22 mouse cellular contexts compared by ENCODE assay signal in genomic region chr11:118528761-118529160, GRCm38 (mm10).
"Had no signal": no experiment of that assay in that cellular context is flagged by ENCODE, and none has a peak within 500 bp of the region (broad histone marks: within the 10 kb centered on the region; RNA-seq: fewer than 3 reads in every experiment).

No protein-coding gene starts in this region.

- ATAC-seq: liver, postnatal 0 days; midbrain, embryonic 13.5 days; midbrain, embryonic 16.5 days had no signal

- H3K36me3 ChIP-seq: limb, embryonic 12.5 days; limb, embryonic 15.5 days; midbrain, embryonic 10.5 days; midbrain, embryonic 13.5 days; neural tube, embryonic 13.5 days; stomach, embryonic 15.5 days had no signal

- H3K9me3 ChIP-seq: limb, embryonic 12.5 days; limb, embryonic 15.5 days; megakaryocyte, embryonic 14.5 days; midbrain, embryonic 10.5 days; midbrain, embryonic 13.5 days; neural tube, embryonic 13.5 days; stomach, embryonic 15.5 days had no signal

- H3K4me1 ChIP-seq: limb, embryonic 15.5 days; stomach, embryonic 15.5 days had no signal

- H3K27ac ChIP-seq: limb, embryonic 12.5 days; limb, embryonic 15.5 days; liver, embryonic 14.5 days; midbrain, embryonic 13.5 days; stomach, embryonic 15.5 days had no signal

- H3K4me3 ChIP-seq: limb, embryonic 12.5 days; limb, embryonic 15.5 days; megakaryocyte, embryonic 14.5 days; midbrain, embryonic 10.5 days; midbrain, embryonic 13.5 days; myocyte; neural tube, embryonic 13.5 days; stomach, embryonic 15.5 days had no signal

- H3K27me3 ChIP-seq: limb, embryonic 15.5 days; midbrain, embryonic 13.5 days; neural tube, embryonic 13.5 days had no signal

- H3K4me2 ChIP-seq: limb, embryonic 12.5 days; limb, embryonic 15.5 days; liver, embryonic 11.5 days; lung, embryonic 14.5 days; midbrain, embryonic 13.5 days; neural tube, embryonic 13.5 days; stomach, embryonic 15.5 days had no signal

- DNase-seq: kidney, postnatal 14 days; kidney, postnatal 4 days; left cerebral cortex, postnatal 4 days; liver, postnatal 0 days; lung, embryonic 14.5 days; lung, postnatal 10 days; lung, postnatal 36 days; retina, postnatal 1 day; right cerebral cortex, postnatal 25 days; spleen, adult 18-20 months; thymus, postnatal 25 days had no signal

- H3K9ac ChIP-seq: limb, embryonic 12.5 days; limb, embryonic 15.5 days; liver, embryonic 14.5 days; liver, postnatal 0 days; lung, embryonic 14.5 days; midbrain, embryonic 13.5 days; stomach, embryonic 15.5 days had no signal
